Mouse (Mus musculus) E14TG2a.4 (cell line): ENCODE results near the gene Slc4a1.
"Not testable (repeated sequence)": the region's sequence is repeated elsewhere in the genome, so short reads cannot be mapped to it uniquely, and the experiment has no call there.

Experiments used
- H3K27me3 ChIP-seq: 2 replicates; pipeline ENCODE4 v1.6.1; 2014; ENCODE audit warnings: low read length, control low read depth; ENCODE audit not compliant: insufficient read depth
- H3K36me3 ChIP-seq: 2 replicates; pipeline ENCODE4 v1.6.1; 2014; ENCODE audit warnings: low read length, control low read depth; ENCODE audit not compliant: insufficient read depth
- H3K4me1 ChIP-seq: replicated peaks from 2 replicates; pipeline ENCODE4 v1.6.1; 2014; ENCODE audit warnings: low read depth, low read length, control low read depth
- H3K4me3 ChIP-seq: replicated peaks from 2 replicates; pipeline ENCODE4 v1.5.1; 2014; ENCODE audit warnings: mild to moderate bottlenecking, low read length
- H3K9me3 ChIP-seq: 2 replicates; pipeline ENCODE4 v1.6.1; 2014; ENCODE audit warnings: low read length, control low read depth
- CTCF ChIP-seq: conservative IDR thresholded peaks from 2 replicates; pipeline ENCODE4 v1.5.1; 2014; ENCODE audit warnings: low read length
- NANOG ChIP-seq: IDR thresholded peaks from 2 replicates; pipeline ENCODE4 v1.6.1; 2014; ENCODE audit warnings: borderline replicate concordance, low read length, mixed read lengths
- POU5F1 ChIP-seq: IDR thresholded peaks from 2 replicates; pipeline ENCODE4 v1.6.1; 2014; ENCODE audit warnings: low read length, borderline replicate concordance

Slc4a1 gene

GRCm38 (mm10) chr11:102366103-102366502 lies at the start of gene Slc4a1:
Gene Slc4a1 (minus strand): TSS chr11:102366203.
- H3K4me3 ChIP-seq, H3K9me3 ChIP-seq, H3K36me3 ChIP-seq: not testable (repeated sequence)
- Histone ChIP-seq H3K4me1 (peaks cover 32% of the 10 kb centered on the region), H3K27me3 (peaks cover 50% of the 10 kb centered on the region)

DNA sequence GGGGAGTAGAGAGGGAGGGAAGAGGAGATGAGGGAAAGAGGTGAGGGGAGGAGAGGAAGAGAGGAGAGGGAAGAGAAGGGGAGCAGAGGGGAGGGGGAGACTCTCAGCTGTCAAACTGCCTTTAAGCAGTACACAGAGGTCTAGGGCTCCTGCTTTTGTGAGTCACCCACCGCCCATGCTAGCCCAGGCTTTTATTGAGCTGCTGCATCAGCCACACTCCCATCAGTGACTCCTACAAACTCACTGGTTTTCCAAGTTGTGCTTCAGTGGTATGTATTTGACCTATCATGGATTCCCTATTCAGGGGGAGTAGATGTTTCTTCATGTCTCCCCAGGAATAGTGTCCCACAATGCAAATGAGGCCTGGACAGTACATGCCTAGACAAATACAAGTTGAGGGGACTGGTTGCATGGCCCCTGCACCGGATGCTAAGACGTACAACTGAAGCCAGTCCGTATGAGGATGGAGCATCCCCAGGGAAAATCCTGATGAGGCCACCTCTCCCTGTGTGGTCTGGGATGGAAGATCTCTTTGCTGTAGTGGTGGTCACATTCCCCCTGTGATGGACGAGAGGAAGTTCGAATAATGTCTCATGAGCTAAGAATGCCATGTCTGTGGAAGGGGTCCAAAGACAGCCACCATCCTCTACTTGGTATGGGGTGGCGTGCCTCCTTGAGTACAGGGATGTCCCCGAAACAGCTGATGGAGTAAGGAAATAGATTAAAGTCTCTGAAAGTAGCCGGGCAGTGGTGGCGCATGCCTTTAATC lies 49.2 kb upstream of the Slc4a1 start:
- no peak overlapping the region for H3K4me3 ChIP-seq
- H3K9me3 ChIP-seq: no peaks in the 10 kb centered on the region
- no peaks in the 10 kb centered on the region for H3K36me3 ChIP-seq
- TF ChIP-seq CTCF: no peak
- no peak for TF ChIP-seq NANOG
- no peak for TF ChIP-seq POU5F1
- H3K4me1 ChIP-seq: peaks cover 34% of the 10 kb centered on the region
- H3K27me3 ChIP-seq: peaks cover 6% of the 10 kb centered on the region; the same call in 1 of the 2 replicates

GRCm38 (mm10) chr11:102413059-102413458 lies 47.1 kb upstream of the Slc4a1 start:
- Histone ChIP-seq H3K27me3 (0 out of 2 replicates have a peak, but pooled peaks cover 2% of the 10 kb centered on the region), H3K9me3 (no peaks in the 10 kb centered on the region), H3K4me3 (no peak overlapping the region), H3K36me3 (no peaks in the 10 kb centered on the region), H3K4me1 (peaks cover 45% of the 10 kb centered on the region)
- TF ChIP-seq POU5F1: no peak
- TF ChIP-seq CTCF: no peak
- no peak for TF ChIP-seq NANOG

- Histone ChIP-seq H3K9me3 (no peaks in the 10 kb centered on the region), H3K36me3 (no peaks in the 10 kb centered on the region), H3K27me3 (0 out of 2 replicates have a peak, but pooled peaks cover 2% of the 10 kb centered on the region), H3K4me1 (peaks cover 45% of the 10 kb centered on the region), H3K4me3 (no peak overlapping the region)
- TF ChIP-seq POU5F1: no peak
- peak; percentile 90 for TF ChIP-seq CTCF
Measured at GRCm38 (mm10) chr11:102411704-102412103, 45.7 kb upstream of the Slc4a1 start.

- Histone ChIP-seq H3K36me3 (peaks cover 5% of the 10 kb centered on the region), H3K4me1 (peaks cover 50% of the 10 kb centered on the region), H3K27me3 (0 out of 2 replicates have a peak, but pooled peaks cover 2% of the 10 kb centered on the region), H3K4me3 (no peak overlapping the region), H3K9me3 (no peaks in the 10 kb centered on the region)
- no peak for TF ChIP-seq NANOG
- no peak for TF ChIP-seq POU5F1
- TF ChIP-seq CTCF: no peak
Measured at GRCm38 (mm10) chr11:102411061-102411460, 45.1 kb upstream of the Slc4a1 start.

DNA sequence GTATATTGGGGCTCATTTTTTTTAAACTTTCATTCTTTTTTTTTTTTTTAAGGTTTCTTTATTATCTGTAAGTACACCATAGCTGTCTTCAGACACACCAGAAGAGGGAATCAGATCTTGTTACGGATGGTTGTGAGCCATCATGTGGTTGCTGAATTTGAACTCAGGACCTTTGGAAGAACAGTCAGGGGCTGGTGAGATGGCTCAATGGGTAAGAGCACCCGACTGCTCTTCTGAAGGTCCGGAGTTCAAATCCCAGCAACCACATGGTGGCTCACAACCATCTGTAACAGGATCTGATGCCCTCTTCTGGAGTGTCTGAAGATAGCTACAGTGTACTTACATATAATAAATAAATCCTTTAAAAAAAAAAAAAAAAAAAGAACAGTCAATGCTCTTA lies 44.3 kb upstream of the Slc4a1 start:
- not testable (repeated sequence) for H3K27me3 ChIP-seq, H3K4me3 ChIP-seq, H3K9me3 ChIP-seq
- peaks cover 12% of the 10 kb centered on the region for H3K36me3 ChIP-seq
- H3K4me1 ChIP-seq: peaks cover 50% of the 10 kb centered on the region

DNA sequence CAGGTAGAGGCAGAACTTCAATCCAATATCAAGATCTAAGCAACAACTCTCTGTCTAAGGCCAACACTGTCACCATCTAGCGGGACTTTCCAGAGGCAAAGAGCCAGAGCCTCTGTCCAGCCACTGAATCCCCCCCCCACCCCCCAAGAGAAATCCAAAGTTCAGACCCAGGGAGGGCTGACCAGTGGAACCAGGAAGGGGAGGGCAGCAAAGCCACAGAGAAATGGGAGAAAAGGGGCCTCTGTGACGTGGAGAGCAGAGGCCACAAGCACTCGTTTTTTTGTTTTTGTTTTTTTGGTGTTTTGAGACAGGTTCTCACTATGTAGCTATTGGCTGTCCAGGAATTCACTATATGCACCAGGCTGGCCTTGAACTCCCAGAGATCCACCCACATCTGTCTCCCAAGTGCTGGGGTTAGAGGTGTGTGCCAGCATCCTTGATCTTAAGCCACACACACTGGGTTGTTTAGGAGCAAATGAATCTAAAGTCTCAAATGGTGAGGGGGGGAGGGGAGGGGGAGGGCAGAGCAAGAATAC lies 43.9 kb upstream of the Slc4a1 start:
- no peak overlapping the region for H3K4me3 ChIP-seq
- peaks cover 17% of the 10 kb centered on the region for H3K36me3 ChIP-seq
- H3K27me3 ChIP-seq: 0 out of 2 replicates have a peak, but pooled peaks cover 2% of the 10 kb centered on the region
- no peaks in the 10 kb centered on the region for H3K9me3 ChIP-seq
- H3K4me1 ChIP-seq: peaks cover 50% of the 10 kb centered on the region
- TF ChIP-seq POU5F1 (no peak), NANOG (no peak), CTCF (no peak)

- Histone ChIP-seq H3K4me1 (peaks cover 50% of the 10 kb centered on the region), H3K27me3 (0 out of 2 replicates have a peak, but pooled peaks cover 2% of the 10 kb centered on the region)
- TF ChIP-seq CTCF (no peak), POU5F1 (no peak), NANOG (no peak)
Measured at GRCm38 (mm10) chr11:102408888-102409794, 43.1 kb upstream of the Slc4a1 start.

More at GRCm38 (mm10) chr11:102408888-102409794, 43.1 kb upstream of the Slc4a1 start:
- H3K36me3 ChIP-seq: peaks cover 24% of the 10 kb centered on the region
- H3K4me3 ChIP-seq: peak overlapping the region; percentile 69
- no peaks in the 10 kb centered on the region for H3K9me3 ChIP-seq
